Mouse (Mus musculus): ENCODE data around the gene Cyb5d2.

DNA sequence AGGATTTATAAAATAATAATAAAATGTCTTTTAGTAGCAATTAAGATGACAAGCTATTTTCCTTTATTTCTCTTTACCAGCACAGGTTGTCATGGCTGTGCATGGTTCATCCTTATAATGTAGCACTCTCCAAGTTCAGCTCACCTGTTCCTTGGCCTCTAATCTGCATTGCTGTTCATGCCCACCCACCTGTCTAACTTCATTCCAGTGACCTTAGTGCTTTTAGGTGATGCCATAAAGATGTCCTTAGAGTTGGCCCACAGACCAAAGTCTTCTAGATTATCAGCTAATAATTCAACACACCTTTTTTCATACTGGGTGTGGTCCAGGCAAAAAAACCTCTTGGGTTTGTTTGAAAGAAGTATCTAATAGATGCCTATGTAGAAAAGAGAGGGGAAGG lies 5.2 kb upstream of the Cyb5d2 start:
- no peak for TF ChIP-seq CTCF (conservative IDR thresholded peaks at IDR 0.05; ENCODE audit: insufficient read depth, insufficient read length, low read depth, low read length)
- TF ChIP-seq POLR2A (IDR thresholded peaks at IDR 0.05; ENCODE audit: low read depth, low read length): no peak
